Comparison of ENCODE assay signal across 12 mouse cellular contexts in the genomic region with DNA sequence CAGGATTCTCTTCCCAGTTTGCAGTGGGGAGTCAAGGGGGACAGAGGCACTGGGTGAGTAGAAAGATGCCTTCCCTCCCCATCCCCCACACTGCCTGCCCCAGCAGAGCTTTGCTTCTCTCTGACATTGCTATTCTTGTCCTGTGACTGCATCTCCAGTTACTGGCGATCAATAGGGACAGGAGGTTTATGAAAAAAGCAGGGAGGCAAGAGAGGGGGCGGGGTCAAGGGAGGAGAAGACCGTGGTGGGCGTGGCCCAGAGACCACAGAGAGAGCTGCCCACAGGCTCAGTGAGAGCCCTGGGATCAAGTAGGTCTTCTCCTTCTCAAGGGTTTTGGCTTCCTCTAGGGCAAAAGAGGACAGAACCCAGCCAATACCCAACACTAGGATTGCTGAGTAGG. TPM values are rescaled to one million over a fixed set of nuclear protein-coding genes. Genes with fewer than 3 reads are reported as not detected.
A peak's percentile ranks its signal among the peaks of the same experiment; 100 is the strongest.
DNase-seq lines count a peak whose midpoint lies in the region; ATAC-seq and TF ChIP-seq lines count a peak whose summit lies in the region.
"Had no signal": no experiment of that assay in that cellular context is flagged by ENCODE, and none has a peak within 500 bp of the region (broad histone marks: within the 10 kb centered on the region; RNA-seq: fewer than 3 reads in every experiment).

No protein-coding gene starts in this region.

- H3K4me3 ChIP-seq in lung, embryonic 14.5 days (ENCODE audit: low read depth, low read length): no peak overlapping the region
- H3K4me3 ChIP-seq in lung, adult 2 months (replicated peaks; ENCODE audit: extremely low read depth, low read depth, low read length): no peak overlapping the region
- H3K4me3 ChIP-seq in stomach, postnatal 0 days (ENCODE audit: low read depth, low read length): no peak overlapping the region
- H3K4me3 ChIP-seq: embryonic facial prominence, embryonic 12.5 days; intestine, embryonic 15.5 days had no signal

- H3K36me3 ChIP-seq in lung, embryonic 14.5 days (ENCODE audit: insufficient read depth): no peaks in the 10 kb centered on the region
- H3K36me3 ChIP-seq in stomach, postnatal 0 days (ENCODE audit: control insufficient read depth, insufficient read depth, low read length): no peaks in the 10 kb centered on the region
- H3K36me3 ChIP-seq: embryonic facial prominence, embryonic 12.5 days; intestine, embryonic 15.5 days had no signal

- H3K27me3 ChIP-seq in lung, embryonic 14.5 days (ENCODE audit: insufficient read depth, low read length): no peaks in the 10 kb centered on the region
- H3K27me3 ChIP-seq in stomach, postnatal 0 days (ENCODE audit: control insufficient read depth, insufficient read depth, low read length): no peaks in the 10 kb centered on the region
- H3K27me3 ChIP-seq: embryonic facial prominence, embryonic 12.5 days; intestine, embryonic 15.5 days had no signal

- H3K27ac ChIP-seq in lung, embryonic 14.5 days (ENCODE audit: low read depth): no peak overlapping the region
- no peak overlapping the region for H3K27ac ChIP-seq in stomach, postnatal 0 days (replicated peaks)
- H3K27ac ChIP-seq: embryonic facial prominence, embryonic 12.5 days; intestine, embryonic 15.5 days; macrophage had no signal

- no peak for TF ChIP-seq POLR2A in lung, adult 2 months (IDR thresholded peaks at IDR 0.05; ENCODE audit: borderline replicate concordance, extremely low read depth, low read depth, low read length)
- no peak for TF ChIP-seq POLR2A in brain, embryonic 14.5 days (IDR thresholded peaks at IDR 0.05; ENCODE audit: borderline replicate concordance, extremely low read depth, insufficient read depth, insufficient read length, poor library complexity, severe bottlenecking)

- no peak overlapping the region for H3K4me2 ChIP-seq in lung, embryonic 14.5 days
- H3K4me2 ChIP-seq in stomach, postnatal 0 days (replicated peaks; ENCODE audit: low read depth): no peak overlapping the region
- H3K4me2 ChIP-seq: embryonic facial prominence, embryonic 12.5 days; intestine, embryonic 15.5 days had no signal

- no peak for ATAC-seq in lung, embryonic 14.5 days (ENCODE audit: insufficient read depth)
- no peak for ATAC-seq in stomach, postnatal 0 days (ENCODE audit: low FRiP score, low TSS enrichment)
- ATAC-seq: intestine, embryonic 15.5 days had no signal

- peak; percentile 48 for DNase-seq in cerebellum, adult 11-12 months
- no peak for DNase-seq in cerebellum, adult 8-10 months
- peak; percentile 28 for DNase-seq in lung, embryonic 14.5 days
- DNase-seq in lung, adult 2 months: no peak
- peak; percentile 23 for DNase-seq in brain, embryonic 14.5 days (ENCODE audit: low read depth)
- peak; percentile 49 for DNase-seq in heart, postnatal 4 days
- no peak for DNase-seq in frontal cortex, adult 2 months (ENCODE audit: extremely low spot score in 1 of 2, low spot score in 1 of 2)
- DNase-seq in stomach, postnatal 0 days (ENCODE audit: low spot score): no peak
- DNase-seq: adrenal gland, postnatal 10 days had no signal

- no peak overlapping the region for H3K9ac ChIP-seq in lung, embryonic 14.5 days
- no peak overlapping the region for H3K9ac ChIP-seq in stomach, postnatal 0 days (ENCODE audit: low read length)
- H3K9ac ChIP-seq: embryonic facial prominence, embryonic 12.5 days; intestine, embryonic 15.5 days had no signal

- TF ChIP-seq EP300 in stomach, postnatal 0 days (optimal IDR thresholded peaks at IDR 0.05): no peak

- 2% methylated on average over 4 of the region's 4 CpGs for WGBS in lung, embryonic 14.5 days
- WGBS in lung, adult 2 months: 17% methylated on average over 4 of the region's 4 CpGs
- 2% methylated on average over 3 of the region's 4 CpGs for WGBS in stomach, postnatal 0 days

- no peak for TF ChIP-seq CTCF in lung, embryonic 14.5 days (IDR thresholded peaks at IDR 0.05; ENCODE audit: low read depth)
- TF ChIP-seq CTCF in lung, adult 2 months (IDR thresholded peaks at IDR 0.05; ENCODE audit: insufficient read depth, low read length): no peak
- no peak for TF ChIP-seq CTCF in brain, embryonic 14.5 days (IDR thresholded peaks at IDR 0.05; ENCODE audit: borderline replicate concordance, extremely low read depth, insufficient read depth, insufficient read length)
- TF ChIP-seq CTCF in stomach, postnatal 0 days (IDR thresholded peaks at IDR 0.05; ENCODE audit: low read depth): no peak

- no peaks in the 10 kb centered on the region for H3K9me3 ChIP-seq in lung, embryonic 14.5 days (ENCODE audit: low read depth, low read length)
- H3K9me3 ChIP-seq in stomach, postnatal 0 days (ENCODE audit: control insufficient read depth, low read length): no peaks in the 10 kb centered on the region
- H3K9me3 ChIP-seq: embryonic facial prominence, embryonic 12.5 days; intestine, embryonic 15.5 days had no signal

- H3K4me1 ChIP-seq in lung, embryonic 14.5 days (ENCODE audit: insufficient read depth): no peaks in the 10 kb centered on the region
- H3K4me1 ChIP-seq in lung, adult 2 months (ENCODE audit: control insufficient read depth, insufficient read depth, low read length): no peaks in the 10 kb centered on the region
- H3K4me1 ChIP-seq in stomach, postnatal 0 days (replicated peaks; ENCODE audit: control insufficient read depth, insufficient read depth): no peaks in the 10 kb centered on the region
- H3K4me1 ChIP-seq: intestine, embryonic 15.5 days had no signal

RNA-seq across cellular contexts. Expression of a gene that starts 30.5 kb away (rescaled TPM):
- 0.46 and 0.99 TPM in 2 replicates for polyA plus RNA-seq in lung, embryonic 14.5 days (2014; fragmentation: Nextera tagmentation; extraction: Ambion mirVana)
- polyA plus RNA-seq in lung, adult 2 months (2012; rRNA removed): 44.7 and 51.7 TPM in 2 replicates
- 76.2 and 76.6 TPM in 2 replicates for polyA plus RNA-seq in brain, embryonic 14.5 days (2012; rRNA removed)
- 1 to 10 TPM; 1.7 to 1.8 TPM for total RNA-seq in heart, postnatal 4 days (2021)
- 47.4 and 50.5 TPM in 2 replicates for polyA plus RNA-seq in frontal cortex, adult 2 months (2012; rRNA removed)
- 0.16 and 0.68 TPM in 2 replicates for polyA plus RNA-seq in stomach, postnatal 0 days (2015; fragmentation: Nextera tagmentation; extraction: Ambion mirVana)

Comparison
In these comparisons a context has a peak if more than half of its experiments do, and no peak if none do; other contexts are left out.
1. DNase-seq: peak in cerebellum, adult 11-12 months (single experiment), lung, embryonic 14.5 days (single experiment), brain, embryonic 14.5 days (single experiment) and heart, postnatal 4 days (single experiment); none in cerebellum, adult 8-10 months (single experiment), lung, adult 2 months (single experiment), frontal cortex, adult 2 months (0 of 2) and stomach, postnatal 0 days (single experiment).
2. RNA of a gene that starts 30.5 kb away (polyA plus RNA-seq): 76.2 to 76.6 TPM in brain, embryonic 14.5 days, 47.4 to 50.5 TPM in frontal cortex, adult 2 months and 44.7 to 51.7 TPM in lung, adult 2 months; 0.46 to 0.99 TPM in lung, embryonic 14.5 days and 0.16 to 0.68 TPM in stomach, postnatal 0 days; every median in the first group is over 10 times any median in the second.